Mouse (Mus musculus): Measurements from ENCODE around the gene Nup85. TPM values are rescaled to one million over a fixed set of nuclear protein-coding genes. Genes with fewer than 3 reads are reported as not detected.
A peak's percentile ranks its signal among the peaks of the same experiment; 100 is the strongest.

Nup85 gene
- polyA plus RNA-seq, 1 experiment = 12.0 TPM

- no peak for TF ChIP-seq FLI1 (IDR thresholded peaks at IDR 0.05; ENCODE audit: low read length)
- TF ChIP-seq GATA1 (IDR thresholded peaks at IDR 0.05; ENCODE audit: borderline replicate concordance, low read length) = no peak
- peaks cover 76% of the 10 kb centered on the region for H3K4me1 ChIP-seq
- H3K36me3 ChIP-seq (replicated peaks; ENCODE audit: low read length) = peaks cover 9% of the 10 kb centered on the region
- no peaks in the 10 kb centered on the region for H3K9me3 ChIP-seq
- no peaks in the 10 kb centered on the region for H3K27me3 ChIP-seq (replicated peaks)
- H3K4me3 ChIP-seq (replicated peaks) = no peak overlapping the region
Measured at GRCm38 (mm10) chr11:115629734-115630531, 65.7 kb downstream of the Nup85 start.

GRCm38 (mm10) chr11:115630532-115631504 is 66.6 kb downstream of the Nup85 start:
- TF ChIP-seq FLI1 (IDR thresholded peaks at IDR 0.05; ENCODE audit: low read length) (no peak), GATA1 (IDR thresholded peaks at IDR 0.05; ENCODE audit: borderline replicate concordance, low read length) (no peak)
- H3K4me1 ChIP-seq = peaks cover 72% of the 10 kb centered on the region
- peaks cover 4% of the 10 kb centered on the region for H3K36me3 ChIP-seq (replicated peaks; ENCODE audit: low read length)
- H3K4me3 ChIP-seq (replicated peaks) = peak overlapping the region; percentile 82
- no peaks in the 10 kb centered on the region for H3K9me3 ChIP-seq
- H3K27me3 ChIP-seq (replicated peaks) = no peaks in the 10 kb centered on the region

- TF ChIP-seq GATA1 (IDR thresholded peaks at IDR 0.05; ENCODE audit: borderline replicate concordance, low read length) (no peak), FLI1 (IDR thresholded peaks at IDR 0.05; ENCODE audit: low read length) (no peak)
- Histone ChIP-seq H3K36me3 (replicated peaks; ENCODE audit: low read length) (no peaks in the 10 kb centered on the region), H3K4me1 (peaks cover 66% of the 10 kb centered on the region), H3K9me3 (no peaks in the 10 kb centered on the region), H3K4me3 (replicated peaks) (peak overlapping the region; percentile 82), H3K27me3 (replicated peaks) (no peaks in the 10 kb centered on the region)
Measured at GRCm38 (mm10) chr11:115631505-115631890, 67.3 kb downstream of the Nup85 start.

GRCm38 (mm10) chr11:115632247-115632646 is 68.0 kb downstream of the Nup85 start:
- no peak for TF ChIP-seq GATA1 (IDR thresholded peaks at IDR 0.05; ENCODE audit: borderline replicate concordance, low read length)
- TF ChIP-seq FLI1 (IDR thresholded peaks at IDR 0.05; ENCODE audit: low read length) = no peak
- peaks cover 58% of the 10 kb centered on the region for H3K4me1 ChIP-seq
- no peak overlapping the region for H3K4me3 ChIP-seq (replicated peaks)
- no peaks in the 10 kb centered on the region for H3K36me3 ChIP-seq (replicated peaks; ENCODE audit: low read length)
- H3K9me3 ChIP-seq = no peaks in the 10 kb centered on the region
- H3K27me3 ChIP-seq (replicated peaks) = no peaks in the 10 kb centered on the region

GRCm38 (mm10) chr11:115632862-115633261 is 68.6 kb downstream of the Nup85 start:
- Histone ChIP-seq H3K9me3 (no peaks in the 10 kb centered on the region), H3K4me1 (peaks cover 53% of the 10 kb centered on the region), H3K36me3 (replicated peaks; ENCODE audit: low read length) (no peaks in the 10 kb centered on the region), H3K4me3 (replicated peaks) (no peak overlapping the region), H3K27me3 (replicated peaks) (no peaks in the 10 kb centered on the region)
- TF ChIP-seq GATA1 (IDR thresholded peaks at IDR 0.05; ENCODE audit: borderline replicate concordance, low read length) = no peak
- TF ChIP-seq FLI1 (IDR thresholded peaks at IDR 0.05; ENCODE audit: low read length) = no peak

Other genes starting within 250 kb of the Nup85 start
- not detected in 2 replicates for gene Ush1g, start 242.4 kb upstream of the Nup85 start, polyA plus RNA-seq (2012; ENCODE audit: insufficient read depth, low replicate concordance)
- gene Otop3, start 229.7 kb upstream of the Nup85 start, polyA plus RNA-seq (2012; ENCODE audit: insufficient read depth, low replicate concordance) = not detected in 2 replicates
- gene Hid1, start 196.7 kb upstream of the Nup85 start, polyA plus RNA-seq (2012; ENCODE audit: insufficient read depth, low replicate concordance) = 1.2 TPM in 1 of 2 replicates, not detected in the other
- not detected in 2 replicates for gene Cdr2l, start 182.5 kb upstream of the Nup85 start, polyA plus RNA-seq (2012; ENCODE audit: insufficient read depth, low replicate concordance)
- gene Mrpl58, start 160.7 kb upstream of the Nup85 start, polyA plus RNA-seq (2012; ENCODE audit: insufficient read depth, low replicate concordance) = 67.6 and 78.3 TPM in 2 replicates
- 10.1 and 109 TPM in 2 replicates for gene Atp5h, start 144.5 kb upstream of the Nup85 start, polyA plus RNA-seq (2012; ENCODE audit: insufficient read depth, low replicate concordance)
- gene Kctd2, start 144.3 kb upstream of the Nup85 start, polyA plus RNA-seq (2012; ENCODE audit: insufficient read depth, low replicate concordance) = 13.7 and 36.5 TPM in 2 replicates
- not detected in 2 replicates for gene Trim80, start 123.9 kb upstream of the Nup85 start, polyA plus RNA-seq (2012; ENCODE audit: insufficient read depth, low replicate concordance)
- not detected in 2 replicates for gene Slc16a5, start 102.0 kb upstream of the Nup85 start, polyA plus RNA-seq (2012; ENCODE audit: insufficient read depth, low replicate concordance)
- 20.7 and 36.2 TPM in 2 replicates for gene Armc7, start 88.8 kb upstream of the Nup85 start, polyA plus RNA-seq (2012; ENCODE audit: insufficient read depth, low replicate concordance)
- gene Nt5c, start 72.6 kb upstream of the Nup85 start, polyA plus RNA-seq (2012; ENCODE audit: insufficient read depth, low replicate concordance) = 84.5 and 173 TPM in 2 replicates
- 334 and 807 TPM in 2 replicates for gene Jpt1, start 50.0 kb upstream of the Nup85 start, polyA plus RNA-seq (2012; ENCODE audit: insufficient read depth, low replicate concordance)
- gene Sumo2, start 28.2 kb upstream of the Nup85 start, polyA plus RNA-seq (2012; ENCODE audit: insufficient read depth, low replicate concordance) = 187 and 368 TPM in 2 replicates
- gene Mrps7, start 39.5 kb downstream of the Nup85 start, polyA plus RNA-seq (2012; ENCODE audit: insufficient read depth, low replicate concordance) = 13.8 and 37.9 TPM in 2 replicates
- gene Gga3, start 39.6 kb downstream of the Nup85 start, polyA plus RNA-seq (2012; ENCODE audit: insufficient read depth, low replicate concordance) = 44.0 and 58.2 TPM in 2 replicates
- 9.6 and 15.5 TPM in 2 replicates for gene Mif4gd, start 48.5 kb downstream of the Nup85 start, polyA plus RNA-seq (2012; ENCODE audit: insufficient read depth, low replicate concordance)
- 10.5 and 20.5 TPM in 2 replicates for gene Slc25a19, start 63.9 kb downstream of the Nup85 start, polyA plus RNA-seq (2012; ENCODE audit: insufficient read depth, low replicate concordance)
- gene Grb2, start 144.2 kb downstream of the Nup85 start, polyA plus RNA-seq (2012; ENCODE audit: insufficient read depth, low replicate concordance) = 30.1 and 77.5 TPM in 2 replicates
- 22.7 and 34.8 TPM in 2 replicates for gene Tmem94, start 201.0 kb downstream of the Nup85 start, polyA plus RNA-seq (2012; ENCODE audit: insufficient read depth, low replicate concordance)
- 3.0 and 5.3 TPM in 2 replicates for gene Caskin2, start 249.2 kb downstream of the Nup85 start, polyA plus RNA-seq (2012; ENCODE audit: insufficient read depth, low replicate concordance)

Data from megakaryocyte, embryonic 14.5 days (primary cell).